Mouse (Mus musculus): Measurements from ENCODE around the gene Prss53.

DNA sequence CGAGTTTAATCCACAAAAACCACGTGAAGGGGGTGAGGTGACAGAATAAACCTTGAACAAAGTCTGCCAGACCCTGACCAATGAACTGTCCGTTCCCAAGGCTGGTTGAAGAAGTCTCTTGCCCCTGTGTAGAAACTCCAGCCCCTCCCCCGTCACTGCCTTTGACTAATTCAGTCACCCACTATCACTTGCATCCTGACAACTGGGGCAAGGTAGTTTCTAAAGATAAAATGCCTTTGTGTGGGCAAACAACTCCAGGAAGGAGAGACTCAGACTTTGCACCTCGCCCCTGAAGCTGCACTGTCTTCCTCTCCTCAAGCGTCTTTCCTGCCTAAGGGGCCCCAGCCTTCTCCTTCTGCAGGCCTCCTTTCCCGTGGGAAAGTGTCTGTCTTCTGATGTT lies 9.2 kb upstream of the Prss53 start:
- no peak for TF ChIP-seq EP300 (IDR thresholded peaks at IDR 0.05)
- no peak for TF ChIP-seq CTCF (IDR thresholded peaks at IDR 0.05)
